Mouse (Mus musculus): ENCODE measurements around the gene Fbxo44. TPM values are rescaled to one million over a fixed set of nuclear protein-coding genes. Genes with fewer than 3 reads are reported as not detected.

The Fbxo44 gene
- polyA plus RNA-seq, 1 experiment = 3.1 TPM

- Histone ChIP-seq H3ac (ENCODE audit: control insufficient read depth, insufficient read length) (no peak overlapping the region), H3K79me2 (ENCODE audit: control insufficient read depth, insufficient read depth) (no peaks in the 10 kb centered on the region), H3K27me3 (ENCODE audit: control insufficient read depth, insufficient read depth, insufficient read length) (peaks cover 17% of the 10 kb centered on the region), H3K36me3 (ENCODE audit: control insufficient read depth, insufficient read depth) (no peaks in the 10 kb centered on the region), H3K4me3 (no peak overlapping the region), H3K4me2 (ENCODE audit: low read depth) (no peak overlapping the region)
- no peak for TF ChIP-seq TCF3 (IDR thresholded peaks at IDR 0.05; ENCODE audit: insufficient read length, low read depth)
- peak in 1 of 3 experiments; percentile 53 for TF ChIP-seq MYOG (IDR thresholded peaks at IDR 0.05; ENCODE audit: control insufficient read depth in 1 of 3, insufficient read depth in 1 of 3, insufficient read length in 2 of 3, low read depth in 2 of 3)
Measured at GRCm38 (mm10) chr4:148107621-148108291, 52.5 kb downstream of the Fbxo44 start.

GRCm38 (mm10) chr4:148104146-148104545 is 56.1 kb downstream of the Fbxo44 start:
- TF ChIP-seq POLR2A (IDR thresholded peaks at IDR 0.05; ENCODE audit: insufficient read length, low read depth) (no peak), MYOG (IDR thresholded peaks at IDR 0.05; ENCODE audit: control insufficient read depth in 1 of 3, insufficient read depth in 1 of 3, insufficient read length in 2 of 3, low read depth in 2 of 3) (no peak), REST (IDR thresholded peaks at IDR 0.05; ENCODE audit: insufficient read depth, insufficient read length) (no peak), SRF (IDR thresholded peaks at IDR 0.05; ENCODE audit: control insufficient read depth, insufficient read length, low read depth) (no peak), TCF3 (IDR thresholded peaks at IDR 0.05; ENCODE audit: insufficient read length, low read depth) (no peak), E2F4 (IDR thresholded peaks at IDR 0.05; ENCODE audit: insufficient read depth) (no peak), TCF12 (IDR thresholded peaks at IDR 0.05; ENCODE audit: insufficient read depth, poor library complexity, severe bottlenecking) (no peak)
- peaks cover 29% of the 10 kb centered on the region for H3K27me3 ChIP-seq (ENCODE audit: control insufficient read depth, insufficient read depth, insufficient read length)
- no peak overlapping the region for H3ac ChIP-seq (ENCODE audit: control insufficient read depth, insufficient read length)
- no peaks in the 10 kb centered on the region for H3K36me3 ChIP-seq (ENCODE audit: control insufficient read depth, insufficient read depth)
- H3K4me2 ChIP-seq (ENCODE audit: low read depth) = no peak overlapping the region
- H3K4me3 ChIP-seq = no peak overlapping the region
- no peaks in the 10 kb centered on the region for H3K79me2 ChIP-seq (ENCODE audit: control insufficient read depth, insufficient read depth)

Other genes starting within 250 kb of the Fbxo44 start
- gene Plod1, start 223.7 kb downstream of the Fbxo44 start, polyA plus RNA-seq (2012; fragmentation: generic; extraction: Trizol) = 77.2 TPM
- 49.9 TPM for gene 2510039O18Rik, start 219.6 kb downstream of the Fbxo44 start, polyA plus RNA-seq (2012; fragmentation: generic; extraction: Trizol)
- gene Nppb, start 174.7 kb downstream of the Fbxo44 start, polyA plus RNA-seq (2012; fragmentation: generic; extraction: Trizol) = 0.26 TPM
- gene Nppa, start 159.8 kb downstream of the Fbxo44 start, polyA plus RNA-seq (2012; fragmentation: generic; extraction: Trizol) = not detected
- gene Clcn6, start 121.7 kb downstream of the Fbxo44 start, polyA plus RNA-seq (2012; fragmentation: generic; extraction: Trizol) = 19.6 TPM
- 31.8 TPM for gene Mthfr, start 121.4 kb downstream of the Fbxo44 start, polyA plus RNA-seq (2012; fragmentation: generic; extraction: Trizol)
- 10.9 TPM for gene Agtrap, start 72.5 kb downstream of the Fbxo44 start, polyA plus RNA-seq (2012; fragmentation: generic; extraction: Trizol)
- gene Mad2l2, start 30.1 kb downstream of the Fbxo44 start, polyA plus RNA-seq (2012; fragmentation: generic; extraction: Trizol) = 31.0 TPM
- gene Draxin, start 29.8 kb downstream of the Fbxo44 start, polyA plus RNA-seq (2012; fragmentation: generic; extraction: Trizol) = 0.04 TPM
- gene Fbxo6, start 8.3 kb downstream of the Fbxo44 start, polyA plus RNA-seq (2012; fragmentation: generic; extraction: Trizol) = 89.7 TPM
- gene Fbxo2, start 139 bp upstream of the Fbxo44 start, polyA plus RNA-seq (2012; fragmentation: generic; extraction: Trizol) = 0.85 TPM
- gene Disp3, start 127.5 kb upstream of the Fbxo44 start, polyA plus RNA-seq (2012; fragmentation: generic; extraction: Trizol) = 0.01 TPM

Measured in myocyte (in vitro differentiated cells).